Mouse (Mus musculus) small intestine, adult 2 months (tissue): ENCODE data around the gene Ins1.

Experiments used
- CTCF ChIP-seq: fragments of 200-500 bp; IDR thresholded peaks from 2 replicates; pipeline ENCODE4 v1.5.1; 2012; ENCODE audit warnings: low read depth, mild to moderate bottlenecking, control low read depth, inconsistent platforms, low read length, moderate library complexity, mixed read lengths; ENCODE audit not compliant: insufficient replicate concordance, insufficient read length; ENCODE audit errors: extremely low read depth
- POLR2A ChIP-seq: fragments of 200-500 bp; IDR thresholded peaks from 2 replicates; pipeline ENCODE4 v1.6.1; 2012; ENCODE audit warnings: low read depth, mild to moderate bottlenecking, control low read depth, inconsistent platforms, low read length, moderate library complexity

GRCm38 (mm10) chr19:52263997-52264396 is at the start of gene Ins1:
- TF ChIP-seq POLR2A (no peak), CTCF (no peak)
